Mouse (Mus musculus) testis, adult 2 months (tissue): ENCODE results near the gene Haghl. TPM values are rescaled to one million over a fixed set of nuclear protein-coding genes. Genes with fewer than 3 reads are reported as not detected.

ENCODE experiments used
- H3K27ac ChIP-seq: fragments of 200-500 bp; 2 replicates; pipeline ENCODE4 v1.5.1; 2012; ENCODE audit warnings: low read depth, low read length; ENCODE audit not compliant: control insufficient read depth, insufficient read depth
- H3K27me3 ChIP-seq: fragments of 200-500 bp; 2 replicates; pipeline ENCODE4 v1.6.1; 2012; ENCODE audit warnings: mild to moderate bottlenecking, low read length, moderate library complexity; ENCODE audit not compliant: control insufficient read depth, insufficient read depth
- H3K36me3 ChIP-seq: fragments of 200-500 bp; 2 replicates; pipeline ENCODE4 v1.6.1; 2012; ENCODE audit warnings: mild to moderate bottlenecking, low read length; ENCODE audit not compliant: control insufficient read depth, insufficient read depth
- H3K4me1 ChIP-seq: fragments of 200-500 bp; 2 replicates; pipeline ENCODE4 v1.6.1; 2012; ENCODE audit warnings: low read length; ENCODE audit not compliant: control insufficient read depth, insufficient read depth
- H3K4me3 ChIP-seq: fragments of 200-500 bp; 2 replicates; pipeline ENCODE4 v1.5.1; 2012; ENCODE audit warnings: low read depth, mild to moderate bottlenecking, low read length, moderate library complexity, mixed read lengths; ENCODE audit not compliant: control insufficient read depth
- CTCF ChIP-seq: fragments of 200-500 bp; IDR thresholded peaks from 2 replicates; pipeline ENCODE4 v1.5.1; 2012; ENCODE audit warnings: low read depth, mild to moderate bottlenecking, inconsistent platforms, low read length, moderate library complexity; ENCODE audit not compliant: control insufficient read depth, insufficient read depth, insufficient replicate concordance
- POLR2A ChIP-seq: fragments of 200-500 bp; IDR thresholded peaks from 2 replicates; pipeline ENCODE4 v1.6.1; 2012; ENCODE audit warnings: low read depth, mild to moderate bottlenecking, inconsistent platforms, low read length, moderate library complexity; ENCODE audit not compliant: control insufficient read depth
- polyA plus RNA-seq: library from polyadenylated mRNA; depleted of rRNA; stranded (reverse); fragments of >200 nt; gene quantifications from 2 replicates; pipeline ENCODE4 v1.2.3, GENCODE M21; 2012

The Haghl gene
- polyA plus RNA-seq, 1 experiment = 83.4 TPM

- peaks cover 32% of the 10 kb centered on the region for H3K4me1 ChIP-seq
- no peak overlapping the region for H3K27ac ChIP-seq
- TF ChIP-seq POLR2A (no peak), CTCF (no peak)
- peak overlapping the region; percentile 54 for H3K4me3 ChIP-seq
- no peaks in the 10 kb centered on the region for H3K27me3 ChIP-seq
- no peaks in the 10 kb centered on the region; the same call in 1 of the 2 replicates for H3K36me3 ChIP-seq
Measured at GRCm38 (mm10) chr17:25827011-25827410, 41.5 kb upstream of the Haghl start.

DNA sequence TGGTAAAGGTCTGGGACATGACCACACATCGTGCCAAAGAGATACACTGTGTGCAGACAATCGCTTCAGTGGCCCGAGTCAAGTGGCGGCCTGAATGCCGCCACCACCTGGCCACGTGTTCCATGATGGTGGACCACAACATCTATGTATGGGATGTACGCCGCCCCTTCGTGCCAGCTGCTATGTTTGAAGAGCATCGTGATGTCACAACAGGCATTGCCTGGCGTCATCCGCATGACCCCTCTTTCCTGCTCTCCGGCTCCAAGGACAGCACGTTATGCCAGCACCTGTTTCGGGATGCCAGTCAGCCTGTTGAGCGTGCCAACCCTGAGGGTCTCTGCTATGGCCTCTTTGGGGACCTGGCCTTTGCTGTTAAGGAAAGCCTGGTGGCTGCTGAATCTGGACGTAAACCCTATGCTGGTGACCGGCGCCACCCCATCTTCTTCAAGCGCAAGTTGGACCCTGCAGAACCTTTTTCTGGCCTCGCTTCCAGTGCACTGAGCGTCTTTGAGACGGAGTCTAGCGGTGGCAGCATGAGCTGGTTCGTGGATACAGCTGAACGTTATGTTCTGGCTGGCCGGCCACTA is 40.6 kb upstream of the Haghl start:
- H3K36me3 ChIP-seq = no peaks in the 10 kb centered on the region; the same call in 1 of the 2 replicates
- H3K4me1 ChIP-seq = peaks cover 25% of the 10 kb centered on the region
- TF ChIP-seq POLR2A (no peak), CTCF (no peak)
- no peak overlapping the region for H3K4me3 ChIP-seq
- no peaks in the 10 kb centered on the region for H3K27me3 ChIP-seq
- no peak overlapping the region for H3K27ac ChIP-seq

- H3K4me3 ChIP-seq = no peak overlapping the region
- no peak overlapping the region for H3K27ac ChIP-seq
- H3K4me1 ChIP-seq = peaks cover 25% of the 10 kb centered on the region
- TF ChIP-seq CTCF (no peak), POLR2A (no peak)
- H3K27me3 ChIP-seq = no peaks in the 10 kb centered on the region
- no peaks in the 10 kb centered on the region; the same call in 1 of the 2 replicates for H3K36me3 ChIP-seq
Measured at GRCm38 (mm10) chr17:25825311-25825710, 39.8 kb upstream of the Haghl start.

- TF ChIP-seq CTCF (no peak), POLR2A (no peak)
- Histone ChIP-seq H3K27me3 (no peaks in the 10 kb centered on the region), H3K4me3 (peak overlapping the region; percentile 87), H3K4me1 (peaks cover 28% of the 10 kb centered on the region), H3K36me3 (no peaks in the 10 kb centered on the region; the same call in 1 of the 2 replicates), H3K27ac (no peak overlapping the region)
Measured at GRCm38 (mm10) chr17:25824362-25825142, 39.1 kb upstream of the Haghl start.

- Histone ChIP-seq H3K4me3 (peak within 1 kb of the TSS; percentile 87), H3K36me3 (no peaks in the 10 kb centered on the region; the same call in 1 of the 2 replicates), H3K27me3 (no peaks in the 10 kb centered on the region), H3K27ac (peak within 1 kb of the TSS; percentile 37), H3K4me1 (peaks cover 26% of the 10 kb centered on the region)
- TF ChIP-seq CTCF (no peak), POLR2A (peak; percentile 59)
Measured at GRCm38 (mm10) chr17:25823452-25823851, 38.0 kb upstream of the Haghl start, which contains the start of gene Wdr24. TSS of gene Wdr24 (plus strand) at chr17:25823627.

GRCm38 (mm10) chr17:25818851-25819780 is 33.6 kb upstream of the Haghl start:
- H3K4me3 ChIP-seq = peak overlapping the region; percentile 36
- TF ChIP-seq POLR2A (no peak), CTCF (no peak)
- no peaks in the 10 kb centered on the region for H3K27me3 ChIP-seq
- H3K36me3 ChIP-seq = no peaks in the 10 kb centered on the region
- peaks cover 20% of the 10 kb centered on the region for H3K4me1 ChIP-seq
- H3K27ac ChIP-seq = no peak overlapping the region

DNA sequence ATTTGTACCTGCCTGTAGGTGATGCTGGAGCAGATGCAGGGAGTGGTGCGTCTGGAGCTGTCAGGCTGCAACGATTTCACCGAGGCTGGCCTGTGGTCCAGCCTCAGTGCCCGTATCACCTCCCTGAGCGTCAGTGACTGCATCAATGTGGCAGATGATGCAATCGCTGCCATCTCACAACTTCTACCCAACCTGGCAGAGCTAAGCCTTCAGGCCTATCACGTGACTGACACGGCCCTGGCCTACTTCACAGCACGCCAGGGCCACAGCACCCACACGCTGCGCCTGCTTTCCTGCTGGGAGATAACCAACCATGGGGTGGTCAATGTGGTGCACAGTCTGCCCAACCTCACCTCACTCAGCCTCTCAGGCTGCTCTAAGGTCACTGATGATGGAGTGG is 32.2 kb upstream of the Haghl start:
- no peak for TF ChIP-seq POLR2A
- TF ChIP-seq CTCF = no peak
- no peaks in the 10 kb centered on the region for H3K27me3 ChIP-seq
- peaks cover 15% of the 10 kb centered on the region for H3K4me1 ChIP-seq
- no peak overlapping the region for H3K4me3 ChIP-seq
- no peak overlapping the region for H3K27ac ChIP-seq
- no peaks in the 10 kb centered on the region for H3K36me3 ChIP-seq
